Mouse (Mus musculus): Measurements from ENCODE around the gene Ppp1cb. TPM values are rescaled to one million over a fixed set of nuclear protein-coding genes. Genes with fewer than 3 reads are reported as not detected.
"Not testable (repeated sequence)": the region's sequence is repeated elsewhere in the genome, so short reads cannot be mapped to it uniquely, and the experiment has no call there.

Gene Ppp1cb
- total RNA-seq (2021): 100 to 1,000 TPM; 353 to 365 TPM
- long read RNA-seq, experiment 1, full-length matches to known transcripts: 282 of 300 reads
- long read RNA-seq, experiment 1, partial matches to known transcripts: 4 of 300 reads
- long read RNA-seq, experiment 1, other reads (novel, unspliced or antisense): 14 of 300 reads
- long read RNA-seq, experiment 2, full-length matches to known transcripts: 251 of 273 reads
- long read RNA-seq, experiment 2, partial matches to known transcripts: 12 of 273 reads
- long read RNA-seq, experiment 2, other reads (novel, unspliced or antisense): 10 of 273 reads

DNA sequence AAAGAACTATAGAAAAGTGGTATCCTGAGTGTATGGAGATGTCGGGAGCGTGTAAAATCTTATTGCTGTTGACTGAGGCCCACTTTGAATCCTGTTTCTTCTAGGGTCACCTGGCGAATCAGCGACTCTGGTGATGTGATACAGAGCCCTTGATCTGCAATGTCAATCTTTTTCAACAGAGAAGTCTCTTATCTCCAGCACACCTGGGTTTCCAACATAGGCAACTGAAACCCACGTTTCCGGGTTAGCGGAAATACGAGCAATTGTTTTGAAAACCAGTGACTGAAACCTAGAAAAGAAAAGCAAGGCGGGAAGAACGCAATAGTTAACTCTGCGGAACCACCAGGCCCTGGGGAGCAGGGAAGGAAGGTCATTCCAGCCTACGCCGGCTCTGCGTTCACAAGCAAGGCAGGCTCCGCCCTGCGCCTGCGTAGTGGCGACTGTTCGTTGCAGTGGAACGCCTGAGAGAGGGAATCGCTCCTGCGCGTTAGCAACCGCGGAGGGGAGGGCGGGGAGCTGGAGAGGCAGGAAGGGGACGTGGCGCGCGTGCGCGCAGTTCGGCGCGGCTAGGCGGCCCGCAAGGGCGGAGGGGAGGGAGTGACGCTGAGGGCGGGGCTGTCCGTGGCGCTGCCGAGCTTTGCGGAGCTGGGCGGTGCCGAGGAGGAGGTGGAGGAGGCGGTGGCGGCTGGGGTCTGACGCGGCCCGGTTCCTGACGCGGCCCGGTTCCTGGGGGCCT is at the start of gene Ppp1cb:
Gene Ppp1cb, plus strand, starts transcription at position 436 of the 736 bp plus-strand sequence.
- DNase-seq: peak; percentile 97

DNA sequence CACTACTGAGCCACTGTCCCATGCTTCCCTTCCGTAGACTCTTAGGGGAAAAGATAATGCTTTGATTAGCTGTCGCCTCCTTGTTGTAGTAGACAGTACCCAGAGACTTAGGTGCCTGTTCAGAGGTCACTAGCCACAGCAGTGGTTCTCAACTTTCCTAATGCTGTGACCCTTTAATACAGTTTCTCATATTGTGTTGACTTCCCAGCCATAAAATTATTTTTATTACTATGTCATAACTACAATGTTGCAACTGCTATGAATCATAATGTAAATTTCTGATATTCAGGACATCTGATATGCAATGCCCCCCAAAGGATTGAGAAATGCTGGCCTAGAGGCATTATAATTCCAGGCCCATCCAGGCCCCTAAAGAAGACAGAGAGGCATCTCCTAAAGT is 48.9 kb upstream of the Ppp1cb start:
- DNase-seq: no peak

DNA sequence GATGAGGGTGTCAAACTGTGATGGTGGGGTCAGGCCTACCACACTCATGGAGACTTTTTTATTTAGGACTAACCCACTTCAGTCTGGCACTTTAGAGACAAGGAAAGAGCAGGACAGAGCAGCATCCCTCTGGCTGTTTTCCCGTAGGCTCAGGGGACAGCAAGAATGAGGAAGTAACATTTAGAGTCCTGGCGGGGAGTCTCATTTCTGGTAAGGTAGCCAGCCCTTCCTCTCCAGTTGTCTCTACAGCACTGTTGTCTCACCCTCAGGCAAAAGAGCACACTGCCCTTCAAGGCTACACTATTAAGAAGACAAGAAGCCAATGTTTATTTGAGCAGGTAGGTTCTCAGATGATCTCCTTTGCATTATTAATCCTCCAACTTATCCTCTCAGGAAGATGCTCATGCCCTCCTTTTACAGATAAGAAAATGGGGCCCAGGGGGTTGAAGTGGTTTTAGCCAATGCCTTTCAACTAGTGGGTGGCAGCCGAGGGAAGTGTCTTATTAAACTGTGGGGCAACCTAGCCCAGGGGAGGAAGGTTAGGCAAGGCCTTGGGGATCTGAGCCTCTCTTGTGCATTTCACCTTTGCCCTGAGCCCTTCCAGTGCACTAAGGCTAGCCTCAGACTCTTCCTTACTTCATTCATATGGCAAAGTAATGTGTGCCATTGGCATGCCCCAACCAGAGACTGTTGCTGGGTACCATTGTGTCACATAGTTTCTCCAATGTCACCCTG is 47.5 kb upstream of the Ppp1cb start:
- no peak for DNase-seq

DNA sequence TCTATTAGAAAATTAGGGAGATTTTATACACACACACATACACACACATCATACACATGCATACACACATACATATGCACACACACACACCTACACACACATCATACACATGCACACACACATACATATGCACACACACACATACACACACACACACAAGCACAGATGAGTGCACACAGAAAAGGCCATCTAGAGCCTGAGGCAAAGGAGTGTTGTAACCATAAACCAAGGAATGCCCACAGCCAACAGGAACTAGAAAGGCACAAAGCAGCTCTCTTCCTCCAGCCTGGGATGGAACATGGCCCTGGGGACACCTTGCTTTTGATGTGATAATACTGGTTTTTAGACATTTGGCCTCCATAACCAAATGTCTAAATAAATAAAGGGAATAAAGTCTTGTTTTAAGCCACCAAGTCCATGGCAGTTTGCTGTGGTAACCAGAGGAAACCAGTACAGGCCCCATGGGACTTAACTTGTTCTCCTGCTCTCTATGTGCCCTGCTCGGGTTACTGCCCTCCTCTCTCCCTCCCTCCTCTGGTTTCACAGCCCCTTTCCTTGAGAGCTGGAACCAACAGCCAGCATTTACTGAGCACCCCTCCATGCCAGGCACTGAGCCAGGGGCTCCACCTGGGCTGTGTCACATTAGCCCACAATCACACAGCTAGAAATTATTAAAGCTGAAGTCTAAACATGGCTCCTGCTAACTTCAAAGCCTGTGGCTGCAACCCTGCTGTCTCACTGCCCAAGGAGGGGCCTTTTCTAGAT is 46.3 kb upstream of the Ppp1cb start:
- peak; percentile 34 for DNase-seq

DNA sequence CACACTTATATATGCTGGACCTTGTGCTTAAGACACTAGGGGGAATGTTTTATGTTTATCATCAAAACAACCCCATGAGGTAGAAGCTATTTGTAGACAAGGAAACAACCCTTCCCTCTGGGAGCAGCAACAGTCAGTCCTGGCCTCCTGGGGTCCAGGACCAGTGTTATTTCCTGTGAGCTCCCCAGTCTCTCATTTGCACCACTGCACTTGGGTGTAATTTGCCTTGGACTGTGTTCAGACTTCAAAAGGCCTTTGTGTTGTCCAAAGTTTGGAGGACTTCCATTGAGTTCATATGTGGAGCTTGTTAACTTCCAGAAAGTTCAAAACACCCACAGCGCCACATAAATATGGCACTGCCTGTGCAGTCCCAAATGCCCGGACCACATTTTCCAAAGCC is 45.6 kb upstream of the Ppp1cb start:
- no peak for DNase-seq

DNA sequence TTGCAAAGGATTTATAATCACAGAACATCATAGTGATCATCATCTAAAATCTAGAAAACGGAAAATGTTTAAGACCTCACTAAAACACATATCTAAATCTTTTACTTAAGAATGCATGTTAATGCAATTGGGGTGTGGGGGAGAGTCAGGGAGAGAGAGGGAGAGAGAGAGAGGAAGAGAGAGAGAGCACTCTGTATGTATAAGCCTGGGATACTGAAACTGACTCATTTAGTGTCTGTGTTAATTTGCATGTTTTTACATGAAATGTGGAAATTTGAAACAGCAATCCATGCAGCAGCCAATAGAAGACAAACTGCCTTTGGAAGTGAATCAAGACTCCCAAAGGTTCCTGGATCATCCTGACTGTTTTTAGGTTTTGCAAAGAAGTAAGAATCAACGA is 45.1 kb upstream of the Ppp1cb start:
- no peak for DNase-seq

DNA sequence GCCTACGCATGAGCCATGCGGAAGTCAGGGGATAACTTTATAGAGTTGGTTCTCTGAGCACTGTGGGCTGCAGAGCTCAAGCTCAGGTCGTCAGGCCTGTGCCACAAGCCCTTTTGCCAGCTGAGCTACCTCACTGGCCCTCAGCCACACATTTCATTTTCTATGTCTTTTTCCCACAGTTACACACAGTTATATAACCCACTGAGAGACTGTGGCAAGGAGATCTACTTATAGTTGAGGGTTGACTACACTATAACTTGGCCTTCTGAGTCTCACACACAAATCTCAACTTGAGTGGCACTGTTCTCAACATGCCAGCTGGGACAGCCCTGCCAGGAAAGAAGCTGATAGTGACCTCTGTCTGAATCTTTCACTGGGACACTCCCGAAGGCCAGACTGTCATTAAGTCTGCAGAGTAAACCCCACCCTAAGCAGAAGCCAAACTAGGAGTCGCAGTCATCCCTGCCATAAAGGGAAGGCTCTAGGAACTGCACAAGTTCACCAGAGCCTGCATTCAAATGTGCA is 44.1 kb upstream of the Ppp1cb start:
- DNase-seq: no peak

DNA sequence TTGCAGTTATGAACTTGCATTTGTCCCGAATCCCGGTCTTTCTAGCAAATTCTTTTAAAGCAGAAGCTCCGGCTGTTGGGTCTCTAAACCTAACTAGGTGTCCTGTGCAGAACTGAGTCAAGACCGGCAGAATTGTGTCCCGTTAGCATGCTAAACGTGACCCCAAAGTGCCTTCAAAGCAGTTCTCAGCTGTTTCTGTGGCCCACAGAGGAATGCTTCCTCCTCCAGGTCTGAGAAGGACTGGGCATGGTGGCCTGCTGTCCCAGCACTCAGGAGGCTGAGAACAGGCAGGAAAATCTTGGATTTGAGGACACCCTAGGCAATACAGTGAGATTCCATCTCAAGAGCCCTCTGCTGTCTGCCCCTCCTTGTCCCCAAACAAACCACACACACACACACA is 43.1 kb upstream of the Ppp1cb start:
- no peak for DNase-seq

DNA sequence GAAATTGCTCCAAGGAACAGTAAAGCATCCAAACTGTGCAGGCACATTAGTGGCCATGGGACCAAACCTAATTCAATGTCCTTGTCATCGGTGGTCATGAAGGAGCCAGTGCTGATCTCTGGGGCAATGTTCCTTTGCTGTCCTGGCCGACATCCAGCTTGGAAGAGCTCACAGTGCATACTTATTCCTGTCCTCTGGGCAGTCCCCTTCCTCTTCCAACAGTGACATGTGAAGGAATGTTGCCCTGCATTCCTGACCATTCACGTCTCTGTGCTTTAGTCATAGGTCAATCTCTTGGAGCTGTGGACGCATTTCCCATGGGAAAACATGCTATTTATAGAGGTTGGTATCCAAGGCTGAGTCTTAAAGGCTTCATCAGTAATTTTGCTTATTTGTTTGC is 41.8 kb upstream of the Ppp1cb start:
- DNase-seq: peak; percentile 55

DNA sequence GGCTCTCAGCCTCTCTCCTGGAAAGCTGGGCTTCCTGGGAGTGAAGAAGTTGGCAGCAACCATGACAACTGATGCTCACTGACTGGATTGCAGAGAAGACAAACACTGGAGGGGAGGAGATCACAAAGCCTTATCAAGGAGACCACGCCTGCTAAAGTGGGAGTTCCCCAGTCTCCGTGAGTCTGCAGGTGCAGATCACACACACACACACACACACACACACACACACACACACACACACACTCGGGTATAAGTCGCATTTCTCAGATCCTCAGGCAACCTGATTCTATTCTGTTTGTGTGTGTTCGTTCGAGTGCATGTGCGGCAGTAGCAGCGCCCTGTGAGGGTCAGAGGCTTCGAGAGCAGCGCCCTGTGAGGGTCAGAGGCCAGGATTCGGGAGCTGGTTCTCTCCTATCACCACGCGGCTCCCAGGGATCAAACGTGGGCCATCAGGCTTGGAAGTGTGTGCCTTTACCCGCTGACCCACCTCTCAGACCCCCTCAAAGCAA is 36.5 kb upstream of the Ppp1cb start:
- DNase-seq: no peak

DNA sequence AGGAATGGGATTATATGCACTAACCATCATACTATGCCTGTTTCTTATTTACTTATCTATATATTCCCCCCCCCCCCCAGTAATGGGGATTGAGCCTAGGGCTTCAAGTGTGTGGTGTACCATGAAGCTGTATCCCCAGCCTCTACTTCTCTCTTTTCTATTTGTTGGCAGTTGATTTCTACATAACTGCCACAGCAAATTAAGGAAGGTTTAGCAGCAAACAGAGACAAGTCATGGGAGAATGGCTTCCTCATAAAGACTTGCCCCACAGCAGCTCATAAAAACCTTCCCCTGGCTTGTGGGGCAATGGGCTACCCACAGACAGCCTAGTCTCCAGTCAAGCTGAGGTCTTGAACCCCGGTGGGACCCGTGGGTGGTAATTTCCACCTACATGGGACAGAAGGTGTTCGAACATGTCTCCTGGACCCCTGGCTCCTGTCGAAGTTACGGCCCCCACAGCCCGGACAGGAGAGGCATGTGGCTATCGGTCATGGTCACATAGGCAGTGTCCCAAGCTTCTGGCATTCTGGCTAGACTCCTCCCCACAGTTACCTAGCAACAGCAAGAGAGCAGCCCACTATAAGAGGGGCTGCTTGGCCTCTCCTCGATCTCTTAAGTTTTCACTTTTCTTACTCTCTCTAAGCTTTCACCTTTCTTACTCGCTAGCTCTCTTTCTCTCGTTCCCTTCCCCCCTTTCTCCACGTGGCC is 35.1 kb upstream of the Ppp1cb start:
- DNase-seq: no peak

DNA sequence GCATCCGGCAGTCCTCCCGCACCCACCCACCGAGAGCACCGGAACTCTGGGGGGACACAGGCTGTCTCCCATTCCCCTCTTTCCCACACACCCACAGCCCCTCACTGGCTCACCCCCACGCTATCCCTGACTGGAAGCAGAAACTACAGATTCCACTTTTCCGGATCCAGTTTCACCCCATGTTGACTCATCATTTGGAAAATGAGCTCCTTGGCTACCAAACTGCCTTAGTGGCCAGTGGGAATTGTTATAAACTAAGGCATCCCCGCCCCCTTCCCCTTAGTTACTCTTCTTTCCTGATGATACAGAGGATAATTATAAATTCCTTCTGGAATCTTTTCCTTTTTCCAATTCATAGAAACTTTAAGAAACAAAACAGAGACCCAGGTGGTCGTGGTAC is 34.2 kb upstream of the Ppp1cb start:
- DNase-seq: no peak

DNA sequence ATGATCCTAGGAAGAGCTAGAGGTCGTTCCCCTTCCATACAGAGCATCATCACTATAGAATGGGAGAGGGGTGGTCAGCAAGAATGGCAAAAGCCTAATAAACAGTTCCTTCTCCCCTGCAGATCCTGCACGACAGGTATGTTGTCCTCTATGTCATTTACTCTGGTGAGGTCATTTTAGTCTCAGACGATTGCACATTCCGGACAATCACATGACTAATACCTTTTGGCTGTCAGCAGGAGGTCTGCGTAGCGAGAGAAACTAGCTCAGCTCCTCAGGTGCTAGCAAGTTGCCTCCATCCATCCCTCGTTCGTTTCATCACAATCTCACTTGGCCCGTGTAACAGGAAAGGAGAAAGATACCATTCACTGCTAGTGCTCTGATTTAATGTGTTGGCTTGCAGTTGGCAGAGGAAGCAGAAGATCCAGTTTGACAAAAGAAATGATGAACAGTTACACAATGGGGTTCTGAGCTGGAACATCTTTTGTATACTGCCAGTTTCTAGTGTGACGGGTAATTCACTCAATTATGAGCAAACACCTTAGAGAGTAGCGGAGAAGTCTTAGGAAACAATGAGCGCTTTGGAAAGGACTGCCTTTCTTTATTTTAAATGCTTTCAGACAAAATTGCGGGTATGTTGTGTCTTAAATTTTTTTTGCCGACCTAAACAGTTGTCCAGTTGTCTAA is 33.0 kb upstream of the Ppp1cb start:
- DNase-seq: no peak

DNA sequence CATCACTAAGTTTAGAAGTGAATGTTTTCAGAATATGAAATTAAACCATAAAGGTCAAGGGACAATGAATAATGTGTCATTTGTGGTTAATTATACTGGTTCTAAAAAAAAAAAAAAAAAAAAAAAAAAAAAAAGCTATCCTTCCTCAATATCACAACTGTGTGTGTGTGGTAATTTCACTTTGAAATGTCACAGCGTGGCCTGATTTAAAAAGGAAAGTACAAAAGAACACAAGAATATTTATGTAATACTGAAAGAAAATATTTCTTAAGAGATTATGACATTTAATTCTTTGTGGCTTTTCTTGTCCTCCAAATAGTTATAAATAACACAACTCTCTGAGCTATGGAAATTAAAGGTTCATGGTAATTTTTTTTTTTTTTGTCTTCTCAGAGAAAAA is 28.2 kb upstream of the Ppp1cb start:
- no peak for DNase-seq

DNA sequence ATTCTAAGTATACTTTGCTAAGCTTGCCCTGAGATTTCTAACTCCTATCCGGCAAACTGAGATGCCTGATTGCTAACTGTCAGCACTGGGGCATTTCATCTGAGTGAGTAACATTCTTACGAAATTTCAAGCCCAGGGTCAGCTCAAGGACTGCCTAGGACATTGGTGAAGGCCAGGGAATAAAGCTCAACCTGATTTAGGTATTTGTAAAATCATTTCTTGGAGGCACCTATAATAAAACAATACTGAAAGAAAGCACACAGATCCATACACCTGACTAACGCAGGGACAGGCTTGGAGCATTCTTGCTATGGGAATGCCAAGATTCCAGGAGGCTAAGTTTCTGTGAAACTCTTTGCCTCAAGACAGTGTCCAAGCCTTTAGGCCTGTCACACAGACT is 24.3 kb upstream of the Ppp1cb start:
- DNase-seq: not testable (repeated sequence)

DNA sequence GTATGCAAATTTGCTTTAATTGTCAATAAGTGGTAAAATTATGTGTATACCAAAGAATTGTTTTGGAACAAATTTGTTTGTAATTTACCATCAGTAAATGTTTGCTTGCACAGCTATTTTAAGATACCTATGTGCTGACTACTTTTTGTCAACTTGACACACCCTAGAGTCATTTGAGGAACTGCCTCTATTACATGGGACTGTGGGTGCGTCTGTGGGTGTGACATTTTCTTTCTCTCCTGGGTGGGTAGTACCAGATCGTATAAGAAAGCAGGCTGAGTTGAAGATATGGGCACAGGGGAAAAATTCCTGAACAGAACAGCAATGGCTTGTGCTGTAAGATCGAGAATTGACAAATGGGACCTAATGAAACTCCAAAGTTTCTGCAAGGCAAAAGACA is 23.0 kb upstream of the Ppp1cb start:
- no peak for DNase-seq

DNA sequence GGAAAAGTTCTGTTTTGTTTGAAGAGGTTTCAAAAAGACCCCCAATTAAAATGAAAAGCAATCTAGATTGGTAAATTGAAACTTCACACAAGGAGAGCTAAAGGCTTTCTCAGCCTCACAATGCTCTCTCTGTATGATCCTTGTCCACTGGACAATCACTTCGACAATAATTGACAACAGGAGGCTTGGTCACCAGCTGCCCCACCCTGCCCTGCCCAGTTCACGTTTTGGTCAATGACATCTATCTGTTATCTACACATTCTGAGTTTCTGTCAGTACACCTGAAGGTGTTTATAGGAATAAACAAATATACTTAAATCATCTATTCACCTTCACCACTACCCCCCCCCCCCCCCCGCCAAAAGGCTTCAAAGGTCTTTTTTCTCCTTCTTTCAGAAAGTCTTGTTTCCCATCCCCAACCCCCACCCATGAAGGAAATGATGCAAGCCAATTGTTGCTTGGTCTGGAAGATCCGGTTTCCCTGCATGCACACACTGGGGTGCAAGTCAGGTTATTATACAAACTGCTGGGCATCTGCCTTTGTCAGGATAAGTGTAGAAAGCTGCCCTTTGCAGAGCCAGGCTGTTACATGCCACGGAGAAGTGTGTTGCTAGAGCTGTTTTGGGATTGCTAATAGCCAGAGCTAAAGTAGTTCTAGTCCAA is 20.6 kb upstream of the Ppp1cb start:
- no peak for DNase-seq

DNA sequence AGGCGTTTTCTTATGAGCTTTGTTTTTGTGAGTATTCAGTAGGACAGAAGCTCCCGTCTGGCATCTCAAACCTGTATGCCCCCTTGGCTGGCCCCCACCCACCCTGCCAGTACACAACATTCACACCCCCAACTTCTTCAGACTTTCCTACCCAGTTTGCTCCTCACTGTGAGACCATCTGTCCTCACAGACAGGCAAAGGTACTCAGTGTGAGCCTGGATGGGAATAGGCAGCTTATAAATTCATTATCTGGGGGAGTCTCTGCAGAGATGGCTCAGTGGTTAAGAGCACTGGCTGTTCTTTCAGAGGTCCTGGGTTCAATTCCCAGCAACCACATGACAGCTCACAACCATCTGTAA is 20.1 kb upstream of the Ppp1cb start:
- DNase-seq: no peak

DNA sequence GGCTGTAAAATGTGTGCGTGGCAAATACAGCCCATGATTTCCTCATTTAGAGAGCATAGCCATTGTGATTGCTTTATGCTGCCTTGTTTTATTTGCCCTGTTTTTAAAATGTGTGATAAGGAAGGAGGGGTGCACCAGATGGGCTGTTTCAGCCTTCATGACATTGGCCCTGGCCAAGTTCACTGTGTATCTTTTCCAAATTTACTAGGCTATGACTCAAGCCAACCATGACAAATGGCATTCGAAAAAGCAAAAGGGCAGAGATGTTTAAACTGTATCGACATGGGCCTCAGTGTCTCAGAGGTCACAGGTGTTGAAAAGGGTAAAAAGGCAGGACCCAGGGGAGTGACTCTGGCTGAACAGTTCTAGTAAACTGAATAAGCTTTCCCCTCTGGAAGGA is 17.3 kb upstream of the Ppp1cb start:
- DNase-seq: no peak

DNA sequence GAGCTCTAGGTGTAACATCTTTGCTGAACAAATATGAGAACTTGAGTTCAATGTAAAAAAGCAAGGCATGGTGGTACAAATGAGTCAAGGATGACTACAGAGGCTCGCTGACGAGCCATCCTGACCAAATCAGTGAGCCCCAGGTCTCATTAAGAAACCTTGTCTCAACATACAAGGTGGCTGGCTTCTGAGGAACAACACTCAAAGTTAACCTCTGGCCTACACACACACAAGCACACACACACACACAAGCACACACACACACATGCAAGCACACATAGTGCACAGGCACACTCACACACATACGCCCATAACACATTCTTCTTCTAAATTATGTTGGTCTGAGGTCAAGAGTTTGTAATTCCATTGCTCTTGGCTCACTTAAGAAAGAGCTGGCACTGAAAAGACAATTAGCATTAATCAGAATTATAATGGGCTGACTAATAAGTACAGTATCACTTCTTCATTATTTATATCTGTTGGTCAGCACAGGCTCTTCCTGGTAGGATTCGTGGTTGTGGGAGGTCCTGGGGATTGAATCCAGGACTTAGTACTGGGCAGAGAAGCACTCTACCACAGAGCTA is 16.6 kb upstream of the Ppp1cb start:
- no peak for DNase-seq
